Mouse (Mus musculus): ENCODE data around the gene Rnf32. TPM values are rescaled to one million over a fixed set of nuclear protein-coding genes. Genes with fewer than 3 reads are reported as not detected.

Rnf32 gene
- polyA plus RNA-seq, 1 experiment, result 16.0 TPM

DNA sequence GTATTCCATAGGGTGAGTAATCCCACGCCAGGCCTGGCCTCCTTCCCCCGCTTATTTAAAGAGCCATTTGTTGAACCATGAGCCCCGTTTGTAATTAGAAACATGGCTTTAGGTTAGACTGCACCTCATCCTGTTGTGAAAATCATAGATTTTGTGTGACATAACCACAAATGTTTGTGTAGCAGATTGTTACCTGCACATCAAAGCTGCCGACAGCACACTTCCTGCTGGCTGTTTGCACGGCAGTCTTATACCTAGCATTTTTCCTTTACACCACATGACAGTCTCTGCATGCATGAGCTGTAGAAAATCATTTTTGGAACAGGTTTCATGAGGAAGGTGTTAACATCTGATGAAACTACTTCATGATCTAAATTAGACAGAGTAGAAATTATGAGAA is 9.9 kb downstream of the Rnf32 start:
- TF ChIP-seq CTCF (IDR thresholded peaks at IDR 0.05; ENCODE audit: borderline replicate concordance, extremely low read depth, insufficient read depth, insufficient read length), result no peak
- TF ChIP-seq POLR2A (IDR thresholded peaks at IDR 0.05; ENCODE audit: borderline replicate concordance, extremely low read depth, insufficient read depth, insufficient read length, poor library complexity, severe bottlenecking), result no peak
- no peak for DNase-seq (ENCODE audit: low read depth)

GRCm38 (mm10) chr5:29211980-29212555 is 16.3 kb downstream of the Rnf32 start:
- TF ChIP-seq POLR2A (IDR thresholded peaks at IDR 0.05; ENCODE audit: borderline replicate concordance, extremely low read depth, insufficient read depth, insufficient read length, poor library complexity, severe bottlenecking) (no peak), CTCF (IDR thresholded peaks at IDR 0.05; ENCODE audit: borderline replicate concordance, extremely low read depth, insufficient read depth, insufficient read length) (no peak)
- no peak for DNase-seq (ENCODE audit: low read depth)

DNA sequence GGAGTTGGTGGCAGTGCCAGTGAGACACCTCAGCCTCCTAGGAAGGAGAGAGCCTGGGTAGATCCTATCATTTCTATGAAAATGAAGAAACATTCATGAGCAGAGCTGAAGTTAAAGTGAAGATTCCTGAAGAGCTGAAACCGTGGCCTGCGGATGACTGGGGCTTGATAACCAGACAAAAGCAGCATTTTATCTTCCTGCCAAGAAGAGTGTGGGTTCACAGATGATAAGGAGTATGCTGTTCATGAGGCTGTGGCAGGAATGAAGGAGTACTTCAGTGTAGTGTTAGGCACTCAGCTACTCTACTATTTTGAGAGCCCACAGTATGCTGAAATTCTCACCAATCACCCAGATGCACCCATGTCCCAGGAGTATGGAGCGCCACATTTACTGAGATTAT is 22.2 kb downstream of the Rnf32 start:
- DNase-seq (ENCODE audit: low read depth), result no peak
- TF ChIP-seq POLR2A (IDR thresholded peaks at IDR 0.05; ENCODE audit: borderline replicate concordance, extremely low read depth, insufficient read depth, insufficient read length, poor library complexity, severe bottlenecking) (no peak), CTCF (IDR thresholded peaks at IDR 0.05; ENCODE audit: borderline replicate concordance, extremely low read depth, insufficient read depth, insufficient read length) (no peak)

GRCm38 (mm10) chr5:29224089-29224488 is 28.3 kb downstream of the Rnf32 start:
- TF ChIP-seq POLR2A (IDR thresholded peaks at IDR 0.05; ENCODE audit: borderline replicate concordance, extremely low read depth, insufficient read depth, insufficient read length, poor library complexity, severe bottlenecking), result no peak
- no peak for TF ChIP-seq CTCF (IDR thresholded peaks at IDR 0.05; ENCODE audit: borderline replicate concordance, extremely low read depth, insufficient read depth, insufficient read length)
- no peak for DNase-seq (ENCODE audit: low read depth)

- DNase-seq (ENCODE audit: low read depth), result no peak
- TF ChIP-seq CTCF (IDR thresholded peaks at IDR 0.05; ENCODE audit: borderline replicate concordance, extremely low read depth, insufficient read depth, insufficient read length) (no peak), POLR2A (IDR thresholded peaks at IDR 0.05; ENCODE audit: borderline replicate concordance, extremely low read depth, insufficient read depth, insufficient read length, poor library complexity, severe bottlenecking) (no peak)
Measured at GRCm38 (mm10) chr5:29230481-29230880, 34.7 kb downstream of the Rnf32 start.

DNA sequence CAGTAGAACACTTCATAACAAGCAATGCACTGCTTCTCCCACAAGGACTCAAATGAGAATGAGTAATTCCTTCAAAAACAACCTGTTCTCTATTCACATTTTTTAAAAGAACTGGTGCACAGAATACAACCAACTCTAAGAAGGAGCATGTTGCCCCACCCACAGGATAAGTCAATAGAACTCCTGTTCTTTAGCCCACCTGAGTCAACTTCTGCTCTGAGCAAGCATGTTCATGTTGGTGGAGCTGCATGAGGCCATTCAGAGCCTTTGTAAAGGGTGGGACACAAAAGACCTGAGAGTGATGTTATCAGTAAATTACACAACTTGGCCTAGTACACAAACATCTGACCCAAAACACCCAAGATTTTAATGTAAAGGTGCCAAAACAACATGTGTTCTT is 42.6 kb downstream of the Rnf32 start:
- TF ChIP-seq CTCF (IDR thresholded peaks at IDR 0.05; ENCODE audit: borderline replicate concordance, extremely low read depth, insufficient read depth, insufficient read length), result no peak
- no peak for DNase-seq (ENCODE audit: low read depth)

- DNase-seq (ENCODE audit: low read depth), result peak; percentile 67
- TF ChIP-seq CTCF (IDR thresholded peaks at IDR 0.05; ENCODE audit: borderline replicate concordance, extremely low read depth, insufficient read depth, insufficient read length), result no peak
- TF ChIP-seq POLR2A (IDR thresholded peaks at IDR 0.05; ENCODE audit: borderline replicate concordance, extremely low read depth, insufficient read depth, insufficient read length, poor library complexity, severe bottlenecking), result no peak
Measured at GRCm38 (mm10) chr5:29244769-29245168, 49.0 kb downstream of the Rnf32 start.

GRCm38 (mm10) chr5:29250795-29251495 is 55.2 kb downstream of the Rnf32 start:
- peak; percentile 79 for DNase-seq (ENCODE audit: low read depth)
- no peak for TF ChIP-seq POLR2A (IDR thresholded peaks at IDR 0.05; ENCODE audit: borderline replicate concordance, extremely low read depth, insufficient read depth, insufficient read length, poor library complexity, severe bottlenecking)
- no peak for TF ChIP-seq CTCF (IDR thresholded peaks at IDR 0.05; ENCODE audit: borderline replicate concordance, extremely low read depth, insufficient read depth, insufficient read length)

- DNase-seq (ENCODE audit: low read depth), result no peak
- TF ChIP-seq POLR2A (IDR thresholded peaks at IDR 0.05; ENCODE audit: borderline replicate concordance, extremely low read depth, insufficient read depth, insufficient read length, poor library complexity, severe bottlenecking) (no peak), CTCF (IDR thresholded peaks at IDR 0.05; ENCODE audit: borderline replicate concordance, extremely low read depth, insufficient read depth, insufficient read length) (no peak)
Measured at GRCm38 (mm10) chr5:29251496-29251873, 55.7 kb downstream of the Rnf32 start.

DNA sequence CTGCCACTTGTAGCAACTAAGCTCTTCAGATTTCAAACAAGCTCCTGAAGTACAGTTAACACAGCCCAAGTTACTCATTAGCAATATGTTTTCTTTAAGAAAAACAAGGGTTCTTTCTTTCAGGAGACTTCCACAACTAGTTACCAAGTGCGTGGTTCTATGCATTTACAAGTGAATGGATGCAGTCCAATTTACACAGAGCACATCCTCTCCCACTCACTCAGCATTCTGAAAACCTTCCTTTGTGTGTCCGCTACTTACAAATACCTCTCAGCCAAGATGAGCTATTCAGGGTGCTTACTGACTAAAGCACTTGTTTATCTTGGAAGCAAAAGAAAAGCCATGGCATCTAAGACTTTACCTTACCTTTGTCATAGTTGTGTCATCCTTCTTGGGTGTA is 58.1 kb downstream of the Rnf32 start:
- no peak for TF ChIP-seq CTCF (IDR thresholded peaks at IDR 0.05; ENCODE audit: borderline replicate concordance, extremely low read depth, insufficient read depth, insufficient read length)
- no peak for TF ChIP-seq POLR2A (IDR thresholded peaks at IDR 0.05; ENCODE audit: borderline replicate concordance, extremely low read depth, insufficient read depth, insufficient read length, poor library complexity, severe bottlenecking)
- peak; percentile 77 for DNase-seq (ENCODE audit: low read depth)

GRCm38 (mm10) chr5:29270879-29271278 is 75.1 kb downstream of the Rnf32 start:
- DNase-seq (ENCODE audit: low read depth), result peak; percentile 41
- peak; percentile 32; the same call in 1 of the 2 replicates for TF ChIP-seq CTCF (IDR thresholded peaks at IDR 0.05; ENCODE audit: borderline replicate concordance, extremely low read depth, insufficient read depth, insufficient read length)
- no peak for TF ChIP-seq POLR2A (IDR thresholded peaks at IDR 0.05; ENCODE audit: borderline replicate concordance, extremely low read depth, insufficient read depth, insufficient read length, poor library complexity, severe bottlenecking)

DNA sequence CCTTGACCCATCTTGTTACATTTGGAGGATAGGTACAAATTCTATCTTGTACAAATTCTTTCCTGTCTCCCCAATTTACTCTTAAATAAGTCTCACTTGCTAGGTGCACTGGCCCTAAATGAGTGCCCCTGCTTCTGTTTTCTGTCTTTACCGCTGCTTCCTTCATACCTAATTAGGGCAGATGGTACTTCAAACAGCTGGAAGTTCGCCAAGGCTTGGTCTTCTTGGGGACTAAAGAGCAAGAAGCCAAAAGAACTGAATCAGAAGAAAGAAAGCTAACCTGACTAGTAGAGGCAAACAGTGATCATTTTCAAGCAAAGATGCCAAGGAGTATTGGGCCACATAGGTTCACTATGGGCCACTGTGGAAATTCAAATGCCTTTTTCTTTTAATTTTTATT is 77.6 kb downstream of the Rnf32 start:
- peak; percentile 22 for DNase-seq (ENCODE audit: low read depth)
- TF ChIP-seq CTCF (IDR thresholded peaks at IDR 0.05; ENCODE audit: borderline replicate concordance, extremely low read depth, insufficient read depth, insufficient read length) (no peak), POLR2A (IDR thresholded peaks at IDR 0.05; ENCODE audit: borderline replicate concordance, extremely low read depth, insufficient read depth, insufficient read length, poor library complexity, severe bottlenecking) (no peak)

All from brain, embryonic 14.5 days (tissue).